Mouse (Mus musculus): Measurements from ENCODE around the gene Mta3.

The Mta3 gene

GRCm38 (mm10) chr17:83764538-83764937 lies 58.6 kb downstream of the Mta3 start:
- DNase-seq = no peak

- DNase-seq = no peak
These were observed 61.1 kb downstream of the Mta3 start for GRCm38 (mm10) chr17:83767064-83767463.

GRCm38 (mm10) chr17:83768309-83768708 lies 62.3 kb downstream of the Mta3 start:
- DNase-seq = no peak

- no peak for DNase-seq
These were observed 64.4 kb downstream of the Mta3 start for GRCm38 (mm10) chr17:83770371-83770770.

GRCm38 (mm10) chr17:83770931-83771330 lies 65.0 kb downstream of the Mta3 start:
- DNase-seq = no peak

- no peak for DNase-seq
These were observed 66.1 kb downstream of the Mta3 start for GRCm38 (mm10) chr17:83772110-83772509.

- DNase-seq = no peak
These were observed 66.7 kb downstream of the Mta3 start for GRCm38 (mm10) chr17:83772711-83773110.

- no peak for DNase-seq
These were observed 71.0 kb downstream of the Mta3 start for GRCm38 (mm10) chr17:83776965-83777364.

GRCm38 (mm10) chr17:83777462-83778051 lies 71.6 kb downstream of the Mta3 start:
- no peak for DNase-seq

GRCm38 (mm10) chr17:83780228-83780627 lies 74.3 kb downstream of the Mta3 start:
- DNase-seq = no peak

GRCm38 (mm10) chr17:83782740-83783139 lies 76.8 kb downstream of the Mta3 start:
- no peak for DNase-seq

GRCm38 (mm10) chr17:83786418-83786817 lies 80.5 kb downstream of the Mta3 start:
- no peak for DNase-seq

- no peak for DNase-seq
These were observed 84.2 kb downstream of the Mta3 start for GRCm38 (mm10) chr17:83790158-83790557.

GRCm38 (mm10) chr17:83792388-83792787 lies 86.4 kb downstream of the Mta3 start:
- no peak for DNase-seq

- DNase-seq = no peak
These were observed 89.2 kb downstream of the Mta3 start for GRCm38 (mm10) chr17:83795121-83795520.

GRCm38 (mm10) chr17:83799506-83800050 lies 93.6 kb downstream of the Mta3 start:
- no peak for DNase-seq

- DNase-seq = no peak
These were observed 98.0 kb downstream of the Mta3 start for GRCm38 (mm10) chr17:83803987-83804386.

- DNase-seq = no peak
These were observed 99.1 kb downstream of the Mta3 start for GRCm38 (mm10) chr17:83805078-83805477.

- DNase-seq = no peak
These were observed 101.4 kb downstream of the Mta3 start for GRCm38 (mm10) chr17:83807345-83807744.

- DNase-seq = peak; percentile 47 to 80
These were observed 101.9 kb downstream of the Mta3 start for GRCm38 (mm10) chr17:83807778-83808398.

- no peak for DNase-seq
These were observed 102.6 kb downstream of the Mta3 start for GRCm38 (mm10) chr17:83808476-83809098.

- no peak for DNase-seq
These were observed 103.3 kb downstream of the Mta3 start for GRCm38 (mm10) chr17:83809197-83809829.

GRCm38 (mm10) chr17:83810285-83810684 lies 104.3 kb downstream of the Mta3 start:
- DNase-seq = no peak
